Mouse (Mus musculus) lung, postnatal 0 days (tissue): ENCODE results near the gene Arrdc4.

Experiments used
- CTCF ChIP-seq: IDR thresholded peaks from 2 replicates; pipeline ENCODE4 v1.5.1; 2016; ENCODE audit warnings: antibody characterized with exemption, mild to moderate bottlenecking
- EP300 ChIP-seq: IDR thresholded peaks from 2 replicates; pipeline ENCODE4 v1.6.1; 2016; ENCODE audit warnings: antibody characterized with exemption, mild to moderate bottlenecking, control low read depth

DNA sequence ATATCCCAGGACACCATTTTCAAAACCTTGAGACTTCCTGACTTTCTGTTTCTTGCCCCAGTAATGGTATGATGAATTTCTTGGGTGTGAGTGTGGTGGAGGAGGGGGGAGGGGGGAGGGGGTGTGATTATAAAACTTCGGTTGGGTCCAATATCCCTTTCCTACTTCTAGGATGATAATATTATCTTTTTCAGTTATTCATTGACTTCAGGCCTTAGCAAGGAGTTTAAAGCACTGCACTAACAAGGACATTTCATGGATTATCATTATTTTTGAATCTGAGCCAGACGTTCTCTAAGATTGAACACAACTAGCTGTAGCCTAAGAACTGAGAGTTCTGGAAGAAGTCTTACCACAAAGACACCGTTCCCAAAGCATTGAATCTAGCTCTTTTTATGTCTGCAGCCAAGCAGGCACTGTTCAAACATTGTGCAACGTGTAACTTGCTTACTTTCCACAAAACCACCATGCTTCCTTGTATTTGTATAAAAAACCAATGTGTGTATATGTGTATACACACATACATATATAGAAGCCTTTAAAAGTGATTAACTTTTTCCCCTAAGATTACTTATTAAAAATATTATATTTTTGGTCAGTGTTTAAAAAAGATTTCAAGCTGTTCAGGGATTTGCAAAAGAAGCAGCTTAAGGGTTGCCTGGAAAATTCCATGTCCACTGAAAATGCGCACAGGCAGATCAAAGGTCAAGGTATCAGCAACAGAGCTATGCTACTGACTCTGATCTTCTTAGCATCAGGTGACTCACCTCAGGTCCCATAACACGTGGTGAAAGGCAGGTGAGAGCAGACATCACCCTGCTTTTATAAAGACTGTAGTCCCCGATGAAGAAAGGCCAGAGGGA lies 22.1 kb upstream of the Arrdc4 start:
- TF ChIP-seq CTCF (no peak), EP300 (no peak)
